Mouse (Mus musculus): Measurements from ENCODE around the gene Msh5.

DNA sequence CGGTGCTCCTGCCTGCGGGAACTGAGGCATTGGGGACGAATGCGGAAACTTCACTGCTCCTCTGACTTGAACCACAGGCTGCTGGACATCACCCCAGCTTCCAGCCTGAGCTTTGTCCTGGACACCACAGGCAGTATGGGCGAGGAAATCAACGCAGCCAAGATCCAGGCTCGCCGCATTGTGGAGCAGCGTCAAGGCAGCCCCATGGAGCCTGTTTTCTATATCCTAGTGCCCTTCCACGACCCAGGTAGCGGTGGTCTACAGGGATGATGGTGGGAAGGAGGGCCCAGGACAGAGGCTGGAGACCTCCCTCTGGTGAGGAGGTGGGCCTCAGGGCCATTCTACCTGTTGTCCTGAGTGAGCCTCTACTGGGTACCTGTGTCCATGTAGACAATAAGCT is 26.7 kb downstream of the Msh5 start:
- no peak for TF ChIP-seq CTCF (IDR thresholded peaks at IDR 0.05 in 2 of 3, conservative IDR thresholded peaks at IDR 0.05 in 1 of 3; ENCODE audit: control insufficient read depth in 1 of 3, insufficient read depth in 1 of 3, low read depth in 2 of 3, low read length in 3 of 3, poor library complexity in 1 of 3, severe bottlenecking in 1 of 3)
- no peak for TF ChIP-seq EP300 (IDR thresholded peaks at IDR 0.05; ENCODE audit: low read depth in 1 of 2, low read length in 2 of 2)
- TF ChIP-seq HCFC1 (IDR thresholded peaks at IDR 0.05; ENCODE audit: low read depth, low read length): no peak
- no peak for TF ChIP-seq GABPA (IDR thresholded peaks at IDR 0.05; ENCODE audit: low read depth, low read length)
- TF ChIP-seq NRF1 (IDR thresholded peaks at IDR 0.05; ENCODE audit: insufficient read depth, low read depth, low read length, poor library complexity, severe bottlenecking): no peak
- TF ChIP-seq POLR2A (IDR thresholded peaks at IDR 0.05; ENCODE audit: control insufficient read depth in 1 of 2, insufficient read depth in 1 of 2, low read depth in 1 of 2, low read length in 2 of 2, poor library complexity in 1 of 2): no peak
- no peak for TF ChIP-seq TCF12 (IDR thresholded peaks at IDR 0.05; ENCODE audit: low read depth, low read length)
- no peak for TF ChIP-seq E2F4 (IDR thresholded peaks at IDR 0.05; ENCODE audit: borderline replicate concordance, low read depth, low read length)
- no peak for TF ChIP-seq MAFK (IDR thresholded peaks at IDR 0.05; ENCODE audit: borderline replicate concordance, low read depth, low read length)
- TF ChIP-seq ZNF384 (IDR thresholded peaks at IDR 0.05; ENCODE audit: low read depth, low read length): no peak
- TF ChIP-seq RAD21 (IDR thresholded peaks at IDR 0.05; ENCODE audit: low read depth, low read length): no peak

All from MEL (cell line).